Mouse (Mus musculus) embryonic facial prominence, embryonic 12.5 days (tissue): ENCODE measurements around the gene Cyp2w1. TPM values are rescaled to one million over a fixed set of nuclear protein-coding genes. Genes with fewer than 3 reads are reported as not detected.
A peak's percentile ranks its signal among the peaks of the same experiment; 100 is the strongest.

Source experiments
- ATAC-seq: fragments of 200-750 bp; cut with Nextera tagmentation; 2 replicates; pipeline ENCODE4 v1.8.0; 2017; ENCODE audit not compliant: insufficient number of reproducible peaks, insufficient read depth, low FRiP score, low TSS enrichment
- H3K27ac ChIP-seq: fragments of 300-500 bp; sonication (generic); 2 replicates; pipeline ENCODE4 v1.5.1; 2016; ENCODE audit warnings: mild to moderate bottlenecking
- H3K27me3 ChIP-seq: fragments of 300-500 bp; sonication (generic); 2 replicates; pipeline ENCODE4 v1.6.1; 2016; ENCODE audit warnings: mild to moderate bottlenecking, moderate library complexity
- H3K36me3 ChIP-seq: fragments of 300-500 bp; sonication (generic); 2 replicates; pipeline ENCODE4 v1.6.1; 2016; ENCODE audit warnings: mild to moderate bottlenecking
- H3K4me1 ChIP-seq: fragments of 300-500 bp; sonication (generic); 2 replicates; pipeline ENCODE4 v1.6.1; 2016
- H3K4me2 ChIP-seq: fragments of 300-500 bp; sonication (generic); replicated peaks from 2 replicates; pipeline ENCODE4 v1.6.1; 2016; ENCODE audit warnings: mild to moderate bottlenecking, moderate library complexity
- H3K4me3 ChIP-seq: fragments of 300-500 bp; sonication (generic); 2 replicates; pipeline ENCODE4 v1.5.1; 2016; ENCODE audit warnings: mild to moderate bottlenecking
- H3K9ac ChIP-seq: fragments of 300-500 bp; sonication (generic); 2 replicates; pipeline ENCODE4 v1.6.1; 2016; ENCODE audit warnings: mild to moderate bottlenecking, moderate library complexity
- H3K9me3 ChIP-seq: fragments of 300-500 bp; sonication (generic); 2 replicates; pipeline ENCODE4 v1.6.1; 2016; ENCODE audit warnings: mild to moderate bottlenecking, moderate library complexity
- WGBS: fragments of 180-500 bp; shearing (Covaris S2); methylation state at CpG from one replicate; pipeline ENCODE4 v1.1.7; 2016; 5-methylcytosine and 5-hydroxymethylcytosine counted together
- polyA plus RNA-seq: library from polyadenylated mRNA; unstranded; fragments of >200 nt; fragmentation: Nextera tagmentation; extraction: Ambion mirVana; gene quantifications from 2 replicates; pipeline ENCODE4 v1.2.1, GENCODE M21; 2016

Cyp2w1 gene
- polyA plus RNA-seq, 1 experiment from 2014 or later = 2.6 TPM

DNA sequence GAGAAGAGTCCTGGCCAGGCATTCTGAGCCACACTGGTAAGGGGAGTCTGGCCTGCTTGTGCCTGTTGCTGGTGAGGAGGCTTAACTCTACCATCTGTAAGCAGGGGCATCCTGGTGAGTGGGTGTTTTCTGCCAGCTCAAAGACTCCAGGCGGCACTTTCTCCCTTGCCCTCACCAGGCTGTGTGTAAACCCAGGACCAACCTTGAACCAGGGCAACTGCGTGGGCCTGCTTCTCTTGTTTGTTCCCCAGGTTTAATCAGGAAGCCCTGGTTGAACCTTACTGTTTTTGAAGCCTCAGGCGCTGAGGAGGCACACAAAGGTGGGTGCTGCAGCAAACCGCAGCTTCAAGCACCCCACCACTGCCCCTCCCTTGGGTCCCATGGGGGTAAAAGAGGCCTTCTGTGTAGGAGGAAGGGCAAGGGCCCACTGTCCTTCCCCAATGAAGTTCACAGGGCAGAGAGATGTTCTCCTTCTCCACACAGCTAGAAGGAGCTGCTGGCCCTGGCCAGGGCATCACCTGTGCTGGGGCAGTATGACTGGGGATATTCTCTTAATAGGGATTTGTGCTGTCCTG lies 15.6 kb downstream of the Cyp2w1 start:
- Histone ChIP-seq H3K4me1 (peaks cover 31% of the 10 kb centered on the region), H3K9ac (no peak overlapping the region), H3K27me3 (no peaks in the 10 kb centered on the region), H3K4me2 (no peak overlapping the region), H3K9me3 (no peaks in the 10 kb centered on the region), H3K36me3 (no peaks in the 10 kb centered on the region), H3K4me3 (no peak overlapping the region), H3K27ac (no peak overlapping the region)
- WGBS = 84% methylated on average over 4 of the region's 4 CpGs
- ATAC-seq = no peak

DNA sequence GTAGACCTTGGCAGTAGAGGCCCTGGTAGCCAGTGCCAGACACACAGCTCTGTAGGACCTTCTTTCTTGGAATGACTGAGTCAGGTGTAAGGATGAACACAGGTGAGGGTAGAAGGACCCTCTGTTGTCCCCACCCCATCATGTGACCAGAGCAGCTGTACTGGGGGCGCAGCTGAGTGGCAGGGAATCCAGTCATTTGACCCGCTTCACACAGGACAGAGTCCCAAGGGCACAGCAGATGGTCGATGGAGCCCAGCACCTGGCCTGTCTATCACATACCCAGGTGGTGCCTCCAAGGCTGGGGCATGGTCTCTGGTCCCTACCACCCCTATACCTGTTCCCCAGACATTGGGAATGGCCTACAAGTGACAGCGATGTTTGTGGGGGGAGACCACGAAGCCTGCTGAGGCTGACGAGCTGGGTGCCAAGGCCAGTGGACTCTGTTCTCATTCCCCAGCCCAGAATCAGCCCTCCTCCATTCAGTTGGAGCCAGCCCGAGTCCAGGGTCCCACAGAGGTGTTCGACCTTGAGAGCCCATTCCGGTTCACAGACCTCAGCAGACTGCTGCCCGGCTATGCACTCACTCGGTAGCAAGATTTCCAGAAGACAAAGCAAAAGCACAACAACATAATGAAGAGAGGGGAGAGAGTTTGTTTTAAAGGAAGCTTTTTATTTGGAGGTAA lies 16.4 kb downstream of the Cyp2w1 start:
- peaks cover 34% of the 10 kb centered on the region for H3K4me1 ChIP-seq
- no peak overlapping the region for H3K4me2 ChIP-seq
- ATAC-seq = no peak
- H3K27me3 ChIP-seq = no peaks in the 10 kb centered on the region
- no peaks in the 10 kb centered on the region for H3K36me3 ChIP-seq
- H3K9me3 ChIP-seq = no peaks in the 10 kb centered on the region
- 86% methylated on average over 11 of the region's 11 CpGs for WGBS
- no peak overlapping the region for H3K9ac ChIP-seq
- no peak overlapping the region for H3K4me3 ChIP-seq
- no peak overlapping the region for H3K27ac ChIP-seq

DNA sequence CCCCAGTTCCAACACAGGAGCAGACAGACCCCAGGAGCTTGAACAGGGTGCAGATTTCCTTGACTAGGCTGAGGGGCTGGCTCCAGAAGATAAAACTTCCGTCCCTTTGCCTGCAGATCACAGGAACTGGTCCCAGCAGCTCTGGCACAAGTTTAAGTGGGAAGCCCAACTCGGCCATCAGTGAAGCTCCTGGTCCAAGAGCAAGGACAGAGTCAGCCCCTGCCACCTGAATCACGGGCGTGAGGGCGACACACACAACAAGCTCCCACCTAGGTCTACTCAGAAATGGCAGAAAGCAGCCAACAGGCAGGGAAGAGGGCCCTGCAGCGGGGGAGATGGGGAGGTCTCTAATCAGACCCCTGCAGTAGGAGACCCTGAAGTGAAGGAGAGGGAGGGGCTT lies 17.9 kb downstream of the Cyp2w1 start:
- Histone ChIP-seq H3K27ac (no peak overlapping the region), H3K36me3 (no peaks in the 10 kb centered on the region), H3K4me1 (peaks cover 22% of the 10 kb centered on the region), H3K9me3 (no peaks in the 10 kb centered on the region), H3K4me2 (no peak overlapping the region; the same call in 1 of the 2 replicates), H3K4me3 (no peak overlapping the region), H3K9ac (peak overlapping the region; percentile 16; the same call in 1 of the 2 replicates), H3K27me3 (no peaks in the 10 kb centered on the region)
- no peak for ATAC-seq
- WGBS = 79% methylated on average over 6 of the region's 6 CpGs

DNA sequence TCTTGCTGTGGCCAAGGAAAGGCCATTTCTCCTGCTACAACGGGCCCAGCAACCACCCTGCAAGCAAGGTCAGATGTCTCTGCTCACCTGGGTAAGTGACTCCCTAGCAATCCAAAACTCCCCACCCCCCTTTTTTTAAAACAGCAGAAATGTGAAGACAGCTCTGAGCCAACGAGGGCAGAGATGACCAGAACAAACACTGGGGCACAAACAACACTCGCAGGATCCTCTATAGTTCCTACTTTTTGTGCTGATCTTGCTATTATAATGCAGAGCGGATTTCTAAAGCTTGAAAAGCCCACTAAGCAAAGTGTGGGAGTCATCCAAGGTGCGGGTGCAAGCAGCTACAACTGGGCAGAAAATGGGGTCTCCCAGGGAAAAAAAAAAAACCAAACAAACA lies 18.7 kb downstream of the Cyp2w1 start:
- Histone ChIP-seq H3K4me2 (peak overlapping the region; percentile 54), H3K27ac (no peak overlapping the region), H3K36me3 (no peaks in the 10 kb centered on the region), H3K9me3 (no peaks in the 10 kb centered on the region), H3K9ac (peak overlapping the region; percentile 91), H3K27me3 (no peaks in the 10 kb centered on the region), H3K4me1 (peaks cover 21% of the 10 kb centered on the region), H3K4me3 (peak overlapping the region; percentile 60)
- WGBS = 68% methylated on average over 5 of the region's 5 CpGs
- ATAC-seq = no peak

DNA sequence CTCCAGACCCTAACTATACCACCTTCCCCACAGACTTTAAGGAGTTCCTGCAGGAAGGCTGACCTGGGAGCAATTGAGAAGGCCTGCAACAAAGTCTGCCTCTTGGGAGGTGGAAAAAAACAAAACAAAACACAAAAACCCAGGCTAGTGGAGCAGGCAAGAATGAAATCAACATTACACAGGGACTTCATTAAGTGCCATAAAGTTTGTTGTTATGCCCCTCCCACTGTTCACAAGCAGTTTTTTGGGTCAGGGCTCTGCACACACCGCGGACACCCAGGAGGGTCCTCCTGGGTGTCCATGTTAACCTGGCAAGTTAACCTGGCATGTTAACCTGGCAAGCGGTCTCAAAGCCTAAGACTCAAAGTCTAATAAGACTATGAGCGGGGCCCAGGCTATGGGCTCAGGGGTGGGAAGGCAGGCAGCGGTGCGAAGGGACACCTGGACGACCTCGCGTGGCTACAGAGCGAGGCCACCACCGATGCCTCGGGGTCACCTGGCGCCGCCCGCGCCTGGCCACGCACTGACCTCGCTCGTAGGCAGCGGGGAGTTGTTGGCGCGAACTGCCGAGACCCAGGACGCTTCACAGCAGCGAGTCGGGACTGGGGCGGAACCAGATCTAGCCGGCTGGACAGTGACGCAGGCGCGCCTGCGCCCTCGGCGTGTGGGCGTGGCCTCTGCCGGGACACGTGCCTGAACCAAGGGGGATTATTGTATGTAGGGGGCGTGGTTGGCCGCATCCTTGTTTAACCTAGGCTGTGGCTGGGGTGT lies 19.4 kb downstream of the Cyp2w1 start:
- H3K27ac ChIP-seq = peak overlapping the region; percentile 72
- H3K9me3 ChIP-seq = no peaks in the 10 kb centered on the region
- no peaks in the 10 kb centered on the region for H3K36me3 ChIP-seq
- H3K4me1 ChIP-seq = peaks cover 21% of the 10 kb centered on the region
- H3K4me3 ChIP-seq = peak overlapping the region; percentile 60
- peak; percentile 84 for ATAC-seq
- H3K27me3 ChIP-seq = no peaks in the 10 kb centered on the region
- H3K4me2 ChIP-seq = peak overlapping the region; percentile 54
- WGBS = 1% methylated on average over 39 of the region's 39 CpGs
- peak overlapping the region; percentile 91 for H3K9ac ChIP-seq

DNA sequence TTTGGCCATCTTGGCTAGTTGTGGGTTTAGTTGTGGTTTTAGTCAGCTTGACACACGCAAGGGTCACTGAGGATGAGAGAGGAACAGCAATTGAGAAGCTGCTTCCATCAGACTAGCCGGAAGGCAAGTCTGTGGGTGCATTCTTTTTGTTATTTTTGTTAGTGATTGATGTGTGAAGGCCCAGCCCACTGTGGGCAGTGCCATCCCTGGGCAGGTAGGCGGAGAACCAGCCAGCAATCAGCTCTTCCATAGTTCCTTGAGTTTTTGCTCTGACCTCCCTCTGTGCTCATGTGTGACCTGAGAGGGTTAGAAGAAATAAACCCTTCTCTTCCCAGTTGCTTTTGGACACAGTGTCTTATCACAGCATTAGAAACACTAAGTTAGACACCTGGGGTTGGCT lies 20.7 kb downstream of the Cyp2w1 start:
- WGBS = 76% methylated on average over 3 of the region's 3 CpGs
- ATAC-seq = no peak
- Histone ChIP-seq H3K27me3 (no peaks in the 10 kb centered on the region), H3K4me1 (peaks cover 32% of the 10 kb centered on the region), H3K36me3 (no peaks in the 10 kb centered on the region), H3K4me3 (no peak overlapping the region), H3K9ac (no peak overlapping the region), H3K4me2 (no peak overlapping the region), H3K9me3 (no peaks in the 10 kb centered on the region), H3K27ac (no peak overlapping the region)

DNA sequence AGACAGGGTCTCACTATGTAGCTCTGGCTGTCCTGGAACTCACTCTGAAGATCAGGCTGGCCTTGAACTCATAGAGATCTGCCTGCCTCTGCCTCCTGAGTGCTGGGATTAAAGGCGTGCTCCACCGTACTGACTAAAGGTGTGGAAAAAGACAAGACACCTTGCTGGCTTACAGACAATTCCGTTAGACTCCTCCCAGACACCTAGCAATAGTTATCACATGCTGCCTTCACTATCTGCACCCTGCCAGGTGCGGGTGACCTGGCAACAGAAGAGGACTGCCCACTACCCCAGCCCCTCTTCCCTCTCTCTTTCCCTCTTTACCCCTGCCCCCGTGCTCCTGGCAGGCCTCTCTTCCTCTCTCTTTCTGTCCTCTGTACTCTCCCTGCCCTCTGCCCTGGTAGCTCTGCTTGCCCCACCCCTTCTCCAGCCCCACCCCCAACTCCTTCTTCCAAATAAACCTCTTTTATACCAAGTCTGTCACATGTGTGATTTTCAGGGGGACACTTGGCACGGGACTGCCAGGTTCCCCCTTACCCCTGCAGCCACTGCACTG lies 21.6 kb downstream of the Cyp2w1 start:
- no peak for ATAC-seq
- H3K9ac ChIP-seq = no peak overlapping the region
- peaks cover 40% of the 10 kb centered on the region for H3K4me1 ChIP-seq
- no peak overlapping the region for H3K4me3 ChIP-seq
- H3K9me3 ChIP-seq = no peaks in the 10 kb centered on the region
- no peaks in the 10 kb centered on the region for H3K36me3 ChIP-seq
- H3K27ac ChIP-seq = no peak overlapping the region
- H3K4me2 ChIP-seq = no peak overlapping the region
- no peaks in the 10 kb centered on the region for H3K27me3 ChIP-seq
- 78% methylated on average over 6 of the region's 6 CpGs for WGBS

DNA sequence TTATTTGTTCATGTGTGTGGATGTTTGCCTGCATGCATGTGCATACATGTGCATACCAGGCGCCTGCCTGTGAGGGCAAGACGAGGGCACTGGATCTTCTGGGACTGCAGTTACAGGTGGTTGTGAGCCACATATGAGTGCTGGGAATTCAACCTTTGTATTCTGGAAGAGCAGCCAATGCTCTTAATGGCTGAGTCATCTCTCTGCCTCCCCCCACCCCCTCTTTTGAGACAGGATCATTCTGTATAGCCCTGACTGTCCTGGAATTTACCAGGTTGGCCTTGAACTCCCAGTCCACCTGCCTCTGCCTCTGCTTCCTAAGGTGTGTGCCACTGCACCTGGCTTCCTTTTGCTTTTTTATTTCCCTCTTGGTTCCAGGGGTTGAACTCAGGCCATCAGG lies 22.4 kb downstream of the Cyp2w1 start:
- Histone ChIP-seq H3K27ac (no peak overlapping the region), H3K36me3 (no peaks in the 10 kb centered on the region), H3K4me1 (peaks cover 45% of the 10 kb centered on the region), H3K9ac (no peak overlapping the region), H3K9me3 (no peaks in the 10 kb centered on the region), H3K4me2 (no peak overlapping the region), H3K27me3 (no peaks in the 10 kb centered on the region), H3K4me3 (no peak overlapping the region)
- no peak for ATAC-seq
- WGBS = 76% methylated on average over 2 of the region's 2 CpGs

DNA sequence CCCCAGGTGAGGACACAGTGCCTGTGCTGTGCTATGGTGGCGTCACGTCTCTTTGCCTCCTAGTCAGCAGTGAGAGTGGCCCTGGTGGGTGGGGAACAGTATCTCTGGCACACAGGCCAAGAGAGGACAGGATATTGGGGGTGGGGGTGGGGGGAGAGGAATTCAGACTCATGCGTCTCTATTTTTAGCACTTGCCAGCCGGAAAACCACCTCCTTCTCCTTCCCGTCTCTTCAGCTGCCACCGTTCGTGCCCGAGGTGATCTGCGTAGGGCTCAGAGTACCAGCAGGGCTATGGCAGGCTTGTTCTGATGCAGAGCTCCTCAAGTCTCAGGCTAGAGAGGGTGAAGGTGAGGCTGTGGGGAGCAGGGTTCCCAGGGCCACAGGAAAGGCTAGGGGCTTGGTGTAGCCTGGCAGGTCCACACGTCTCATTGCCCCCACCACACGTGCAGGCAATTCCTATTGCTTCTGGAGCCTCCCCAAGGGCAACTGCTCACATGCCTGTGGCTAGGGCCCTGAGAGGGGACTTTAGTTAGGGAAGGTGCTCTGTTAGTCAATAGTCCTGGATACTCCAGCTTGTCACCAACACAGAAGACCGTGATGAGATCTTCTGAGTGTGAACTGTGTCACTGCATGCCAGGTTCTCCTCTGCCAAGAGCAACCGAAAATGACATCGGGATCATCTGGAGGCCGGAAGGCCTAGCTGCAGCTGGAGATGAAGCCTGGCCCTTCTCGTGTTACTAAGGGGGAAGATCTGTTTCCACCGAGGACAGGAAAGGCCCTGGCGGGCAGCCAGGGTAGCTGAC lies 25.3 kb downstream of the Cyp2w1 start, which contains the start of gene Gpr146:
Gpr146 (plus strand) TSS at position 230 of the 803 bp plus-strand sequence.
- peak within 1 kb of the TSS; percentile 73 for H3K27ac ChIP-seq
- H3K4me2 ChIP-seq = no peak within 1 kb of the TSS

DNA sequence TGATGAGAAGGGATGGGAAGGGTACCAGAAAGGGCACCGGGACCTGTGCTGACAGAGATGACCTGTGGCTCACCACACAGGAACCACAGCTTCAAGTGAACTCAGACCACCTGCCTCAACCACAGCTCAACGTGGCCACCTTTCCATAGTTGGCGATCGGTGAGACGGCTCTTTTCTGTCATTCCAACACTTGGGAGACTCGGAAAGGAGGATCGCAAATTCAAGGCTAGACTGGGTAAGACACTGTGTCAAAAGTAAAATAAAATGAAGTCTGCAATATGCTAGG lies 25.8 kb downstream of the Cyp2w1 start:
- 84% methylated on average over 7 of the region's 7 CpGs for WGBS
- H3K36me3 ChIP-seq = no peaks in the 10 kb centered on the region
- no peak overlapping the region for H3K9ac ChIP-seq
- peak overlapping the region; percentile 73; the same call in 1 of the 2 replicates for H3K27ac ChIP-seq
- H3K27me3 ChIP-seq = no peaks in the 10 kb centered on the region
- H3K4me2 ChIP-seq = no peak overlapping the region
- no peak for ATAC-seq
- no peaks in the 10 kb centered on the region for H3K9me3 ChIP-seq
- H3K4me1 ChIP-seq = peaks cover 26% of the 10 kb centered on the region
- H3K4me3 ChIP-seq = no peak overlapping the region

More for the DNA sequence above, 25.3 kb downstream of the Cyp2w1 start, which contains the start of gene Gpr146:
- H3K27me3 ChIP-seq = no peaks in the 10 kb centered on the region
- no peaks in the 10 kb centered on the region for H3K36me3 ChIP-seq
- H3K9ac ChIP-seq = no peak within 1 kb of the TSS
- 63% methylated on average over 18 of the region's 18 CpGs for WGBS
- H3K4me1 ChIP-seq = peaks cover 32% of the 10 kb centered on the region
- H3K4me3 ChIP-seq = no peak within 1 kb of the TSS
- H3K9me3 ChIP-seq = no peaks in the 10 kb centered on the region
- no peak for ATAC-seq

DNA sequence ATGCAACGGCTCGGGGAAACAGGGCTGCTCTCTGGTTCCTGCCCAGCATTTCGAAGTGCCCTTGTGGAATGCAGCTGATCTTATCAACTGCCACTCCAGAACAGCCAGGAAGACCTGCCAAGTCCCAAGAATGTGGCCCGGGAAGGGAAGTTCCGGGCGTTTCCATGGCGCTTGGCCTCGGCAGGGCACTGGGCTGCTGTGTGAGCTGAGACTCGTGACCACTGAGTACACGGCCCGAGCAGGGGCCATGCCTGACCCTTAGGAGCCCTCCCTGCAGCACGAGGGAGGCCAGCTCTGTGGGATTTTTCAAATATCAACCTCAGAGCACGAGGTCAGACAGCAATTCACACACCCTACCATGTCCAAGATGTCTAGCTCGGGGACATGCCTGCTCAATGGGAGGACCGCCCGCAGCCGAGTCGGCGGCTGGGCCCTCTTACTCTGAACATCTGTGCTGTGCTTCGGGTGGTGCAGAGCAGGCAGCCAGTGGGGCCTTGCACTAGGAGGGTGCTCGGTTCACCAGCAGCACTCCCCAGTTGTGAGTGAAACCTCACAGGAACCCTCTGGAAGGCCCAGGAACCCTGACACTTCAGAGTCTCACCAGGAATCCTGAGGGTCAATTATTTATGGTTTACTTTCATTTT lies 26.7 kb downstream of the Cyp2w1 start:
- Histone ChIP-seq H3K9ac (no peak overlapping the region), H3K27ac (peak overlapping the region; percentile 41; the same call in 1 of the 2 replicates), H3K9me3 (no peaks in the 10 kb centered on the region), H3K27me3 (no peaks in the 10 kb centered on the region), H3K4me3 (no peak overlapping the region), H3K36me3 (no peaks in the 10 kb centered on the region), H3K4me1 (peaks cover 26% of the 10 kb centered on the region), H3K4me2 (no peak overlapping the region)
- no peak for ATAC-seq
- 50% methylated on average over 21 of the region's 21 CpGs for WGBS
